Mouse (Mus musculus): ENCODE measurements around the gene Gm12248. TPM values are rescaled to one million over a fixed set of nuclear protein-coding genes. Genes with fewer than 3 reads are reported as not detected.

The Gm12248 gene
- total and polyA plus RNA-seq, 3 experiments, result not detected

DNA sequence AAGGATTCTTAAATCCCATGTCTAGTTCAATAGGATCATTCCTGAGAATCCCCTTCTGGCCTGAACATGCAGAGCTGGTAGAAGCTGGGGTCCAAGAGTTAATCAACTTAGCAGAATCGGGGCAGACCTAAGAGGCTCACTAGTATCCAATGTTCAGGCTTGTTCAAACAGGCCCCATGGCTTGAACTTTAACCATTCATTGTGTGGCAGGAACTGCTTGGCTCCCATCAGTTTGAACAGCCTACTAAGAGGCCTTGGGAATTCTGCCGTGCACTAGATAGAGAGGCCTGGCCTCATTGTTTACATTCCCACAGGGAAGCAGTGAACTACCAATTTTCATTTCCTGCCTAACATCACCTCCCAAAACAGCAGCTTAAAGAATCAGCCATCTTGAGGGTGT, 71.3 kb downstream of the Gm12248 start:
- Histone ChIP-seq H3K27me3 (replicated peaks) (no peaks in the 10 kb centered on the region), H3K27ac (ENCODE audit: insufficient read depth, low read depth) (no peak overlapping the region), H3K4me3 (replicated peaks in 1 of 3; ENCODE audit: low read depth in 2 of 3, low read length in 2 of 3, poor library complexity in 1 of 3) (no peak overlapping the region), H3K36me3 (replicated peaks in 1 of 2; ENCODE audit: control insufficient read depth in 1 of 2, insufficient read depth in 1 of 2, low read length in 1 of 2) (peaks cover 0 to 59% of the 10 kb centered on the region in 2 experiments), H3K4me2 (ENCODE audit: insufficient read depth, low read depth, poor library complexity, severe bottlenecking) (no peak overlapping the region), H3K9ac (ENCODE audit: insufficient read depth, low read depth) (no peak overlapping the region), H3K79me2 (replicated peaks; ENCODE audit: control insufficient read depth, extremely low read depth, insufficient read depth, poor library complexity, severe bottlenecking) (peaks cover 100% of the 10 kb centered on the region), H3K4me1 (ENCODE audit: control insufficient read depth in 1 of 2, insufficient read depth in 2 of 2) (peaks cover 44 to 91% of the 10 kb centered on the region in 2 experiments), H3K9me3 (replicated peaks; ENCODE audit: low read length) (no peaks in the 10 kb centered on the region)
- TF ChIP-seq ZNF384 (IDR thresholded peaks at IDR 0.05; ENCODE audit: low read depth, low read length) (no peak), GABPA (IDR thresholded peaks at IDR 0.05; ENCODE audit: insufficient replicate concordance, low read depth, low read length) (no peak), NRF1 (IDR thresholded peaks at IDR 0.05; ENCODE audit: low read depth, low read length) (no peak), ZKSCAN1 (IDR thresholded peaks at IDR 0.05; ENCODE audit: borderline replicate concordance, low read depth, low read length) (no peak), MEF2A (IDR thresholded peaks at IDR 0.05; ENCODE audit: borderline replicate concordance, low read depth, low read length) (no peak), ELF1 (IDR thresholded peaks at IDR 0.05; ENCODE audit: low read depth, low read length) (no peak)
- no peak for DNase-seq (ENCODE audit: extremely low read depth)
- in situ Hi-C loops (cut with MboI; ENCODE audit: low pct_ligation_motif_present, low pct_unique_long_range_greater_than_20kb, low sequenced_read_pairs) (no loop called here), dilution Hi-C loops (cut with MboI; ENCODE audit: extremely low pct_ligation_motif_present, extremely low pct_unique_long_range_greater_than_20kb, low sequenced_read_pairs) (no loop called here)

DNA sequence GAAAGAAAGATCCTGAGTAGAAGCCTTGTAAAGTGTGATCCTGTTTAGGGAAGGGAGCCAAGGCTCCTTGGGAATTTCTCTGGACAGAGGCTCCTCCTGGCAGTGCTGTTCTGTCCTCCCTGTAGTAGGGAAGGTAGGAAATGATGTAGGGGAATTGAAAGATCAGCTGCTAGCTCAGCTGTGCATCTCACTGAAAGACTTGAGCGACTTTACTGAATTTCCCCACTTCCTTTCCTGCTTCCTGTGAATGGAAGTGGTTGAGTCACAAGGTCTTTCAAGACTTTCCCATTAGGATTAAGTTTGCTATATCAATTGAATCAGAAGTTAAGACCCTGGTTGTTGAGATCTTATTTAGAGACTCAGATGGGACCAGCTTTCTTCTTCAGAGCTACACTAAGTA, 71.8 kb downstream of the Gm12248 start:
- Histone ChIP-seq H3K4me2 (ENCODE audit: insufficient read depth, low read depth, poor library complexity, severe bottlenecking) (peak overlapping the region; percentile 1; the same call in 1 of the 2 replicates), H3K27ac (ENCODE audit: insufficient read depth, low read depth) (peak overlapping the region; percentile 1; the same call in 1 of the 2 replicates), H3K4me1 (ENCODE audit: control insufficient read depth in 1 of 2, insufficient read depth in 2 of 2) (peaks cover 43 to 91% of the 10 kb centered on the region in 2 experiments), H3K79me2 (replicated peaks; ENCODE audit: control insufficient read depth, extremely low read depth, insufficient read depth, poor library complexity, severe bottlenecking) (peaks cover 100% of the 10 kb centered on the region), H3K27me3 (replicated peaks) (no peaks in the 10 kb centered on the region), H3K36me3 (replicated peaks in 1 of 2; ENCODE audit: control insufficient read depth in 1 of 2, insufficient read depth in 1 of 2, low read length in 1 of 2) (peaks cover 0 to 59% of the 10 kb centered on the region in 2 experiments), H3K4me3 (replicated peaks in 1 of 3; ENCODE audit: low read depth in 2 of 3, low read length in 2 of 3, poor library complexity in 1 of 3) (no peak overlapping the region), H3K9me3 (replicated peaks; ENCODE audit: low read length) (no peaks in the 10 kb centered on the region), H3K9ac (ENCODE audit: insufficient read depth, low read depth) (no peak overlapping the region)
- no peak for DNase-seq (ENCODE audit: extremely low read depth)
- in situ Hi-C loops (cut with MboI; ENCODE audit: low pct_ligation_motif_present, low pct_unique_long_range_greater_than_20kb, low sequenced_read_pairs), result no loop called here
- TF ChIP-seq IRF4 (IDR thresholded peaks at IDR 0.05; ENCODE audit: low read depth, low read length) (peak; percentile 29; the same call in 1 of the 2 replicates), SIN3A (IDR thresholded peaks at IDR 0.05; ENCODE audit: low read length) (0 out of 2 replicates have a peak, but pooled peaks have one; percentile 54), MEF2A (IDR thresholded peaks at IDR 0.05; ENCODE audit: borderline replicate concordance, low read depth, low read length) (peak; percentile 6; the same call in 1 of the 2 replicates), GABPA (IDR thresholded peaks at IDR 0.05; ENCODE audit: insufficient replicate concordance, low read depth, low read length) (no peak), ZKSCAN1 (IDR thresholded peaks at IDR 0.05; ENCODE audit: borderline replicate concordance, low read depth, low read length) (no peak), ETS1 (conservative IDR thresholded peaks at IDR 0.05; ENCODE audit: low read depth, low read length) (peak; percentile 60; the same call in 1 of the 2 replicates), RCOR1 (conservative IDR thresholded peaks at IDR 0.05; ENCODE audit: low read depth, low read length) (no peak), KAT2A (IDR thresholded peaks at IDR 0.05; ENCODE audit: insufficient replicate concordance, low read length) (no peak)
- dilution Hi-C loops (cut with MboI; ENCODE audit: extremely low pct_ligation_motif_present, extremely low pct_unique_long_range_greater_than_20kb, low sequenced_read_pairs), result no loop called here

DNA sequence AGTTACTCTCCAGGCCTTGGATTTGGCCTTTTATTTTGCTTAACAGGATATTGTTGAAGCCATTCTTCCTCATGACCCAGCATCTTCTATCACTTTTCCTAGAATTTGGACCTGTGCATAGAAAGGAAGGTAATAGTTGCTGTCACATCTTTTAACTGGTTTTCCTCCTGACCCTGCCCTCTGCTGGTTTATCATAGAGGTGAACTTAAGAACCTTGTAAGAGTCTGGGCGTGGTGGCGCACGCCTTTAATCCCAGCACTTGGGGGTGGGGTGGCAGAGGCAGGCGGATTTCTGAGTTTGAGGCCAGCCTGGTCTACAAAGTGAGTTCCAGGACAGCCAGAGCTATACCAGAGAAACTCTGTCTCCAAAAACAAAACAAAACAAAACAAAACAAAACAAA, 74.2 kb downstream of the Gm12248 start:
- dilution Hi-C loops (cut with MboI; ENCODE audit: extremely low pct_ligation_motif_present, extremely low pct_unique_long_range_greater_than_20kb, low sequenced_read_pairs) (no loop called here), in situ Hi-C loops (cut with MboI; ENCODE audit: low pct_ligation_motif_present, low pct_unique_long_range_greater_than_20kb, low sequenced_read_pairs) (no loop called here)
- peak; percentile 21; the same call in 1 of the 2 replicates for TF ChIP-seq SMC3 (IDR thresholded peaks at IDR 0.05; ENCODE audit: low read depth, low read length)
- no peak for TF ChIP-seq ELF1 (IDR thresholded peaks at IDR 0.05; ENCODE audit: low read depth, low read length)
- TF ChIP-seq KAT2A (IDR thresholded peaks at IDR 0.05; ENCODE audit: insufficient replicate concordance, low read length), result no peak
- Histone ChIP-seq H3K9me3 (replicated peaks; ENCODE audit: low read length) (no peaks in the 10 kb centered on the region), H3K27me3 (replicated peaks) (no peaks in the 10 kb centered on the region), H3K9ac (ENCODE audit: insufficient read depth, low read depth) (no peak overlapping the region), H3K27ac (ENCODE audit: insufficient read depth, low read depth) (no peak overlapping the region), H3K4me3 (replicated peaks in 1 of 3; ENCODE audit: low read depth in 2 of 3, low read length in 2 of 3, poor library complexity in 1 of 3) (no peak overlapping the region), H3K36me3 (replicated peaks in 1 of 2; ENCODE audit: control insufficient read depth in 1 of 2, insufficient read depth in 1 of 2, low read length in 1 of 2) (peaks cover 0 to 53% of the 10 kb centered on the region in 2 experiments), H3K79me2 (replicated peaks; ENCODE audit: control insufficient read depth, extremely low read depth, insufficient read depth, poor library complexity, severe bottlenecking) (peaks cover 99% of the 10 kb centered on the region), H3K4me1 (ENCODE audit: control insufficient read depth in 1 of 2, insufficient read depth in 2 of 2) (peaks cover 43 to 90% of the 10 kb centered on the region in 2 experiments), H3K4me2 (ENCODE audit: insufficient read depth, low read depth, poor library complexity, severe bottlenecking) (no peak overlapping the region)
- no peak for DNase-seq (ENCODE audit: extremely low read depth)

Measured in CH12.LX (cell line).